Comparison of ENCODE assay signal across 8 mouse cellular contexts in the genomic region with DNA sequence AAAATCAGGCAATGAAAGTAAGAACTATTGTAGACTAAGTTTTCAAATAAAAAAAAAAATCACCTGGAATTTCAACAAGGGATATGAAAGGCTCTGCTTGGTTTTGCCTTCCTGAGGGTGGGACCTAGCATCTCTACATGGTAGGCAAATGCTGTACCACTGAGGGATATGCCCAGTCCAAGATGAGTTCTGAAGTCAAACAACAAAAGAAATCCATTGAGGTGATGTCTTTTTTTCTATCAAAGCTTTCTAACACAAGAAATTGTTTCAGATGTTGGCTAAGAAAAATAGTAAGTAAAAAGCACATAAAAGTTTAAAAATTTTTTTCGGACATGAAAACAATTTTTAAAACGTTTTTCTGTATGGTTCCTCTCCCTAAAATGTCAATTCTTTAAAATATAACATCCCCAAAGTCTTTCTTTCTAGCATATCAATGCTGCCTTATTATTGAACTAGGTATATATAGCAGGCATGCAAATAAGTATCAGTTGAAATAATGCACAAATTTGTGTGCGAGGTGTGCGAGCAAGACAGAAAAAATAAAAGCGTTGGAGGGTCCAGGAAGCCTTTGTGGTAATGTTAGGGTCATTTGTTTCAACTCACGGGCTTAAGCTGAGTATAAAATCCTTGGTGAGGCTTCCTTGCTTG. TPM values are rescaled to one million over a fixed set of nuclear protein-coding genes. Genes with fewer than 3 reads are reported as not detected.
DNase-seq lines count a peak whose midpoint lies in the region; ATAC-seq and TF ChIP-seq lines count a peak whose summit lies in the region.

No protein-coding gene starts in this region.

- intact Hi-C loops in left cerebral cortex, postnatal 10 days (cut with DNase I): loop anchor here (5.0 kb wide), 3 partner anchors 349 to 636 kb away; no protein-coding TSS in a partner anchor

- no peak for TF ChIP-seq CTCF in kidney, adult 2 months (conservative IDR thresholded peaks at IDR 0.05; ENCODE audit: insufficient read depth, insufficient read length, low read depth, low read length)
- TF ChIP-seq CTCF in bone marrow macrophage, adult 2 months (IDR thresholded peaks at IDR 0.05; ENCODE audit: low read depth, low read length): no peak
- TF ChIP-seq CTCF in thymus, adult 2 months (IDR thresholded peaks at IDR 0.05; ENCODE audit: borderline replicate concordance, control insufficient read depth, extremely low read depth, insufficient read depth, low read length, poor library complexity): no peak

- peak overlapping the region; percentile 59 for H3K9ac ChIP-seq in hindbrain, embryonic 16.5 days (ENCODE audit: low read depth, low read length)
- no peak overlapping the region for H3K9ac ChIP-seq in midbrain, embryonic 14.5 days (replicated peaks; ENCODE audit: low read length)

- H3K27ac ChIP-seq in kidney, adult 2 months (ENCODE audit: insufficient read depth, low read depth, low read length): no peak overlapping the region
- H3K27ac ChIP-seq in bone marrow macrophage, adult 2 months (ENCODE audit: insufficient read depth, low read depth, low read length): peak overlapping the region; percentile 18; the same call in 1 of the 2 replicates
- peak overlapping the region; percentile 61; the same call in 1 of the 2 replicates for H3K27ac ChIP-seq in hindbrain, embryonic 16.5 days (ENCODE audit: low read depth, low read length)
- H3K27ac ChIP-seq in midbrain, embryonic 14.5 days (replicated peaks; ENCODE audit: low read depth, low read length): no peak overlapping the region
- no peak overlapping the region for H3K27ac ChIP-seq in thymus, adult 2 months (ENCODE audit: control insufficient read depth, insufficient read depth, low read length)

- H3K36me3 ChIP-seq in kidney, adult 2 months (ENCODE audit: control insufficient read depth, insufficient read depth, low read length): no peaks in the 10 kb centered on the region
- H3K36me3 ChIP-seq in hindbrain, embryonic 16.5 days (ENCODE audit: control insufficient read depth, insufficient read depth, low read length): no peaks in the 10 kb centered on the region
- H3K36me3 ChIP-seq in midbrain, embryonic 14.5 days (ENCODE audit: control insufficient read depth, insufficient read depth, low read length): no peaks in the 10 kb centered on the region
- no peaks in the 10 kb centered on the region for H3K36me3 ChIP-seq in thymus, adult 2 months (ENCODE audit: control insufficient read depth, insufficient read depth, low read length)

- no peak for DNase-seq in kidney, adult 2 months
- no peak for DNase-seq in kidney, postnatal 36 days
- no peak for DNase-seq in midbrain, embryonic 14.5 days
- no peak for DNase-seq in cerebellum, postnatal 4 days (ENCODE audit: low spot score in 2 of 2)
- DNase-seq in left cerebral cortex, postnatal 10 days (ENCODE audit: extremely low spot score in 1 of 2, low spot score in 2 of 2): no peak
- no peak for DNase-seq in thymus, adult 2 months

- TF ChIP-seq POLR2A in kidney, adult 2 months (IDR thresholded peaks at IDR 0.05; ENCODE audit: low read depth, low read length): no peak
- no peak for TF ChIP-seq POLR2A in bone marrow macrophage, adult 2 months (IDR thresholded peaks at IDR 0.05; ENCODE audit: borderline replicate concordance, low read depth, low read length)
- no peak for TF ChIP-seq POLR2A in thymus, adult 2 months (IDR thresholded peaks at IDR 0.05; ENCODE audit: control insufficient read depth, extremely low read depth, insufficient read depth, low read length, poor library complexity)

- peaks cover 4% of the 10 kb centered on the region; the same call in 1 of the 2 replicates for H3K4me1 ChIP-seq in kidney, adult 2 months (ENCODE audit: control insufficient read depth, insufficient read depth, low read length)
- peaks cover 12% of the 10 kb centered on the region for H3K4me1 ChIP-seq in bone marrow macrophage, adult 2 months (ENCODE audit: control insufficient read depth, insufficient read depth, low read length)
- H3K4me1 ChIP-seq in hindbrain, embryonic 16.5 days (ENCODE audit: control insufficient read depth, insufficient read depth, low read depth, low read length): no peaks in the 10 kb centered on the region
- no peaks in the 10 kb centered on the region for H3K4me1 ChIP-seq in midbrain, embryonic 14.5 days (ENCODE audit: control insufficient read depth, insufficient read depth, low read length)
- H3K4me1 ChIP-seq in thymus, adult 2 months (replicated peaks; ENCODE audit: control insufficient read depth, insufficient read depth, low read length): peaks cover 3% of the 10 kb centered on the region; the same call in 1 of the 2 replicates

- no peaks in the 10 kb centered on the region for H3K9me3 ChIP-seq in hindbrain, embryonic 16.5 days (ENCODE audit: control insufficient read depth, low read length)
- no peaks in the 10 kb centered on the region for H3K9me3 ChIP-seq in midbrain, embryonic 14.5 days (ENCODE audit: control insufficient read depth, low read length)

- 20% methylated on average over 6 of the region's 6 CpGs for WGBS in kidney, adult 2 months
- WGBS in hindbrain, embryonic 16.5 days: 21% methylated on average over 6 of the region's 6 CpGs
- WGBS in midbrain, embryonic 14.5 days: 24% methylated on average over 6 of the region's 6 CpGs
- 23% methylated on average over 6 of the region's 6 CpGs for WGBS in thymus, adult 2 months

- H3K27me3 ChIP-seq in kidney, adult 2 months (replicated peaks; ENCODE audit: control insufficient read depth, insufficient read depth, low read length): no peaks in the 10 kb centered on the region
- H3K27me3 ChIP-seq in hindbrain, embryonic 16.5 days (replicated peaks; ENCODE audit: control insufficient read depth, insufficient read depth, low read length): no peaks in the 10 kb centered on the region
- H3K27me3 ChIP-seq in midbrain, embryonic 14.5 days (ENCODE audit: control insufficient read depth, insufficient read depth, low read length): no peaks in the 10 kb centered on the region
- no peaks in the 10 kb centered on the region for H3K27me3 ChIP-seq in thymus, adult 2 months (ENCODE audit: control insufficient read depth, insufficient read depth, low read length)

- H3K4me3 ChIP-seq in kidney, adult 2 months (ENCODE audit: insufficient read depth, low read depth, low read length): peak overlapping the region; percentile 27; the same call in 1 of the 2 replicates
- H3K4me3 ChIP-seq in bone marrow macrophage, adult 2 months (ENCODE audit: insufficient read depth, low read length): peak overlapping the region; percentile 62
- H3K4me3 ChIP-seq in hindbrain, embryonic 16.5 days (ENCODE audit: low read length): peak overlapping the region; percentile 41
- peak overlapping the region; percentile 26; the same call in 1 of the 2 replicates for H3K4me3 ChIP-seq in midbrain, embryonic 14.5 days (replicated peaks; ENCODE audit: low read depth, low read length)
- H3K4me3 ChIP-seq in thymus, adult 2 months (ENCODE audit: control insufficient read depth, insufficient read depth, low read length): no peak overlapping the region

- H3K4me2 ChIP-seq in hindbrain, embryonic 16.5 days (ENCODE audit: low read length): peak overlapping the region; percentile 62
- peak overlapping the region; percentile 53 for H3K4me2 ChIP-seq in midbrain, embryonic 14.5 days (ENCODE audit: low read length)

- ATAC-seq in hindbrain, embryonic 16.5 days: no peak
- no peak for ATAC-seq in midbrain, embryonic 14.5 days (ENCODE audit: low FRiP score, low TSS enrichment)

RNA-seq across cellular contexts. Expression of a gene that starts 0.6 kb away (rescaled TPM):
- polyA plus RNA-seq in kidney, adult 2 months (2012; rRNA removed): 34.6 and 35.8 TPM in 2 replicates
- 11.4 and 11.6 TPM in 2 replicates for polyA plus RNA-seq in bone marrow macrophage, adult 2 months (2012; ENCODE audit: insufficient read depth, insufficient read length, missing spikeins)
- polyA plus RNA-seq in hindbrain, embryonic 16.5 days (2015; fragmentation: Nextera tagmentation; extraction: Ambion mirVana): 20.0 and 21.3 TPM in 2 replicates
- polyA plus RNA-seq in midbrain, embryonic 14.5 days (2014; fragmentation: Nextera tagmentation; extraction: Ambion mirVana): 22.4 and 22.5 TPM in 2 replicates
- 10 to 100 TPM; 18.3 to 21.6 TPM for total RNA-seq in left cerebral cortex, postnatal 10 days (2021)
- 4.8 and 4.9 TPM in 2 replicates for polyA plus RNA-seq in thymus, adult 2 months (2012; rRNA removed)

Comparison
In these comparisons a context has a peak if more than half of its experiments do, and no peak if none do; other contexts are left out.
1. H3K27ac ChIP-seq: peak in bone marrow macrophage, adult 2 months (single experiment) and hindbrain, embryonic 16.5 days (single experiment); none in kidney, adult 2 months (single experiment), midbrain, embryonic 14.5 days (single experiment) and thymus, adult 2 months (single experiment).